Mouse (Mus musculus) c-Kit-negative CD71-positive TER-119-positive erythroid progenitor cells, embryonic 14.5 days (primary cell): ENCODE results near the gene Il1f8.
"Not testable (repeated sequence)": the region's sequence is repeated elsewhere in the genome, so short reads cannot be mapped to it uniquely, and the experiment has no call there.

Experiments
- DNase-seq: peaks from one replicate; pipeline ENCODE4 v3.0.0-alpha.2; 2013; ENCODE audit warnings: low read depth, low spot score

Gene Il1f8

GRCm38 (mm10) chr2:24152861-24153260, at the start of gene Il1f8:
TSS of gene Il1f8 (plus strand) at chr2:24153161.
- DNase-seq = no peak

- no peak for DNase-seq
Measured at GRCm38 (mm10) chr2:24103619-24104289, 49.2 kb upstream of the Il1f8 start.

- no peak for DNase-seq
Measured at GRCm38 (mm10) chr2:24109085-24109484, 43.9 kb upstream of the Il1f8 start.

- DNase-seq = no peak
Measured at GRCm38 (mm10) chr2:24134373-24134772, 18.6 kb upstream of the Il1f8 start.

- not testable (repeated sequence) for DNase-seq
Measured at GRCm38 (mm10) chr2:24181683-24182331, 28.8 kb downstream of the Il1f8 start.

GRCm38 (mm10) chr2:24182423-24183147, 29.6 kb downstream of the Il1f8 start:
- DNase-seq = not testable (repeated sequence)

- DNase-seq = not testable (repeated sequence)
Measured at GRCm38 (mm10) chr2:24184092-24184491, 31.1 kb downstream of the Il1f8 start.

GRCm38 (mm10) chr2:24186176-24186575, 33.2 kb downstream of the Il1f8 start, which contains the start of gene Il1f9:
TSS of gene Il1f9 (plus strand) at chr2:24186476.
- DNase-seq = no peak

GRCm38 (mm10) chr2:24187585-24187984, 34.6 kb downstream of the Il1f8 start:
- DNase-seq = no peak

GRCm38 (mm10) chr2:24188189-24188588, 35.2 kb downstream of the Il1f8 start:
- no peak for DNase-seq
